Mouse (Mus musculus) cerebellum, adult 9-11 months (tissue): ENCODE data around the gene Cyp4a14.
"Not testable (repeated sequence)": the region's sequence is repeated elsewhere in the genome, so short reads cannot be mapped to it uniquely, and the experiment has no call there.

Experiments
- DNase-seq: peaks from one replicate; pipeline ENCODE4 v3.0.0; 2022

Gene Cyp4a14

DNA sequence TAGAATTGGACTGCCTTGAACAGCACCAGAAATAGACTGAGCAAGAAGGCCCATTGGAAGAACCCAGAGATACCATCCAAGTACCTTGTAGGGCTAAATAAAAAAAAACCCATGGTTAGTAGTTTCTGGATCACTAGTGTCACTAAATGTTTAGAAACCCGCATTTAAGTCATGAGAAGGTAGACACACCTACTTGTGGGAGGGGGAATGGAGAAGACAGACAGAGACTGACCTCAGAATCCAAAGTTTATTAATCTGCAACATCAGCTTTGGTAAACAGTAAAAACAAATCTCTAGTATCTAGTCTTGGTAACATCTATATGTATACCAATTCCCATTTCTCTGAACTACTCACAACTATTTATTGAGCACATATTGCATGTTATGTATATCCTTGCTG is at the start of gene Cyp4a14:
TSS of gene Cyp4a14 (minus strand) at position 142 of the 400 bp plus-strand sequence.
- no peak for DNase-seq

DNA sequence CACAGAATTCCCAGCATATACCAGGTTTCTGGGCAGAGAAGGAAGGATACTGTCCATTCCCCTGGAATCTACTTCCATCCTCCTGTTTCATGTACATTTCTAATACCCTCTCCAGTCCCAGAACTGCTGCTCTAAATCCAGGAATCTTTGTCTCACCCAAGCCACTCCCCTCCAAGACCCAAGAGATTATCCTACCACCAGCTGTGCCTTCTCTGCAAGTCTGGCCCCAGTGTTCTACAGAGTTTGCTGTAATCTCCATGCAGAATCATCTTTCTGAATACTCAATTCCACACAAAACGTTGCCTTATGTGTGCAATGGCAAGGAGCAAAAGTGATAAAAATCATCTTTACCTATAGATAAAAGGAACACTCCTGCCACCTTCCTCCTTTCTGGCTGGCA is 49.2 kb upstream of the Cyp4a14 start:
- no peak for DNase-seq

DNA sequence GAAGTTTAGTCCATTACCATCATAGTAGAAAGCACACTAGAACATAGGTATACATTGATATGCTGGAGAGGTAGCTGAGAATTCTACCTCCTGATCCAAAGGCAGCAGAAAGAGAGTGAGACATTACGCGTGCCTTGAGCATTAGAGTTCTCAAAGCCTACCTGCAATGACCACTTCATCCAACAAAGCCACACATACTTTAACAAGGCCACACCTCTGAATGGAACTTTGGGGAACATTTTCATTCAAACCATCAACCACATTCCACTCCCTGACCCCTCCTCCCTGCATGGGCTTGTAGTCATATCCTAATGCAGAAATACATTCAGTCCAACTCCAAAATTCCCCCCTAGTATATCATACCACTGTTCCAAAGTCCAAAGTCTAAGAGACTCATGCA is 25.8 kb upstream of the Cyp4a14 start:
- DNase-seq, result no peak

DNA sequence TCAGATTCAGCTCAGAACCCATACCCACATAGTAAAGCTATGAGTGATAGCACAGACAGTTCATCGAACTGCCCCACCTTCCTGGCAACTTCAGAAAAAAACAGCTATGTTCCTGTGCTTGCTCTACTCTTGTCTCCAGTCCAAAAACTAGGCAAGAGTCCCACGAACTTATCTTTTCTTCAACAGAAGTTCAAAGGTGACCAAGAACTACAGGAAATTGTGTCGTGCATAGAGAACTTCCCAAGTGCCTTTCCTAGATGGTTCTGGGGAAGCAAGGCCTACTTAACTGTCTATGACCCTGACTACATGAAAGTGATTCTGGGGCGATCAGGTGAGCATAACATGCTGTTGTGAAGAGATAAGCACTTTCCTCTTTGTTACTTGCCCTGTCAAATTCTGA is 23.5 kb upstream of the Cyp4a14 start:
- DNase-seq, result no peak

DNA sequence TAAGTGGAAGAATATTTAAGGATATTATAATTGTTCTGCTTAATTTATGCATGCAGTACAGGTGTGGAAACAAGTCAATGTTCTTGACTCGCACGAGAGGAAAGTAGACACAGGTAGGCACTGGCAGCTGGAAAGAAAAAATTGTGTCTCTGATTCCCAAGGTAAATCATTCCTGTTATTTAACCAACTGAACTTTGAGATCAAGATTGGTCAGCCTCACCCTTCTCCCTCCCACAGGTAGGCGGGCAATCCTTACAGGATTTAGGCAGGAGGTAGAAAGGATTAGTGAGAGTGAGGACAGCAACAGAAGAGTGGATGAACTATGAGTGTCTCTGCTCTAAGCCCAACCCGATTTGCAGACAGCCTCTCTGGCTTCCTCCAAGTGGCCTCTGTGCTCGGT is 22.1 kb upstream of the Cyp4a14 start, which contains the start of gene Cyp4a10:
TSS of gene Cyp4a10 (plus strand) at position 265 of the 400 bp plus-strand sequence.
- DNase-seq, result not testable (repeated sequence)

DNA sequence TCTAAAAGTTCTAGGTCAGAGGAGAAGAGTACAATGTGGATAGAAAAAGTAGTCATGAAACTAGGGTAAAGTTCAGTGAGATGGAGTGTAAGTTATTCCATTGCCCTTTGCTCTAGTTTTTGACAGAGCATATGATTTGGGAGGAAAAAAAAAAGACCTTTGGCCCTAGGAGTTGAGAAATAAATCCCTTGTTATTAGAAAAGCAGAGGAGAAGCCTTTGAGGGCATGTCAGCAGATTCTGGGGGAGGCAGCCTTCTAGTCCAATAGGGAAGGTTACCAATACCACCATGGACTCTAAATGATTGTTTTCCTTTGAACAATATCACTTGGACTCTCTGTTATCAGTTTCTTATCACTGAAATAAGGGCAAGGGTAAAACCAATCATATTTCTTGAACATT is 18.0 kb upstream of the Cyp4a14 start:
- not testable (repeated sequence) for DNase-seq

DNA sequence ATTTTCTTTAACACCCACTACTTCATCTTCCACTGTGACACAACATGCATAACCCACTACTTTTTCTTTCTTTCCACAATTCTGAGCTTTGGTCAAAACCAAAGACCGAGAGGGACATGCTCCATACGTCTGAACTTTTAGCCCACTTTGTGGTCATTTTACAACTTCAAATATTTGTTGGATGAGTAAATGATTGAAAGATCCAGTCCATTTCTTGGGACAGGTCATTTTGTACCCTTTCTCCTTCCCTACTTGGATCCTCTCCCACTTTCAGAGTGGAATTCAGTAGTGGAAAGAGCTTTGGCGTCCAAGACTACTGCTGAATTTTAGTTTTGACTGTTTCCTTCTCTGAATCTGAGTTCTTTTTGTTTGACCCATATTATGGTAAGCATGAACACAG is 1.5 kb upstream of the Cyp4a14 start:
- no peak for DNase-seq

DNA sequence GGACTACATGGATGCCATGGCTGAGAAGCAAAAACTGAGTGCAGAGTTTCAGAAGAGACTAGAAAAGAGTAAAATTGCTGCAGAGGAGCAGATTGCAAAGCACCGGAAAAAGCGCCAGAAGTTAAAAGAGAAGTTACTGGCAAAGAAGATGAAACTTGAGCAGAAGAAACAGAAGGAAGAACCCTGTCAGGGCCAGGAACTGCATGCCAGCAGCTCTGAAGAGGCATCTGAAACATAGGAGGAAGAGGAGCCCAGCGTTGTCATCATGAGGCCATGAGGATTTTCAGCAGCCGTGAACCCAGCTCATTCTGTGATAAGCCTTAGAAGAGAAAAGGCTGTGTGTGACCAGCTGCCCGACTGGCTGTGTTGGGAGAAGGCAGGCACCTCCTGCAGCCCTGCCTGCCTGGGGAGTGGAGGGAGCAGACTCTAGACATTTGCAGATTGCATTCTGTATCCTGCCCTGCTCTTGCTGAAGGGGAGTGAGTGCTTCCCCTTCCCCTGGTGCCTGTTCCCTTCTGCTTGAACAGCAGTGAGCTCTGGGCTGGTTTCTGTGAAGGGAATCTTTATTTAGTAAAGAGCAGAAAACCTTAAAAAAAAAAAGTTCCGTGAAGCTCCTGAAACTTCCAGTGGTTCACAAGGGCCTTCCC is 14.8 kb downstream of the Cyp4a14 start:
- no peak for DNase-seq

DNA sequence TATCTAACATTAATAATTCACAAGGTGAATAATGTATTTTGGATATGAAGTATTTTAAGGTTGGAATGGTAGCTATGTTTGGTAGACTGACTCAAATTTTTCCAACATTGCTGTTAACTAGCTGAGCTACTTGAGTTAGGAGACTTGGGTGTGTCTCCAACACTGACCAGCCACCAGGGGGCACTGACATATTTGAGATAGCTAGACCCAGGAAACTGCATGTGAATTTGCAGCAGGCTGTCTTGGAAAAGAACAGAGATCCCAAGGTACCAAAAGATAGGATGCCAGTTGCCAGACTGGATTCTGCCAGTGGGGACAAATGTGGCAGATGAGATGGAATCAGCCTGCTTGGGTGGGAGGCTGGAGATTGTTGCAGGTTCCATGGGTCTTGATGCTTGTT is 19.9 kb downstream of the Cyp4a14 start:
- DNase-seq, result not testable (repeated sequence)

DNA sequence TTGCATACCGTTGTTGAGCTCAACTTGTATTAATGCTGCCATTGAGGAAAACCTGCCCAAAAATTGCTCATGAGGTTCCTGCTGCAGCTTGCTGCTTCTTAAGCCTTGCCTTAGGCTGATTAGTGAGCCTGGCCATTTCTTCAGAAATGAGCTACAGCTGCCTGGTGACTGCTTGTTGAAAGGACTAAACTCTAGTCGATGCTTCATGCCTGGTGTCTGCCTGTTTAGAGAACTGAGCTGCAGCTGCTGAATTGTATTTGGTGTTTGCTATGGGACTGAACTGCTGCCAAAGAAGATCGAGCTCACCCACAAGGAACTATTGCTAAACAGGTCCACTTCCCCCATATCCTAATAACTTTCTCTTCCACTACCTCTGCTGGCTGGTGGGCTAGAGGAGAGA is 22.4 kb downstream of the Cyp4a14 start:
- DNase-seq, result not testable (repeated sequence)

DNA sequence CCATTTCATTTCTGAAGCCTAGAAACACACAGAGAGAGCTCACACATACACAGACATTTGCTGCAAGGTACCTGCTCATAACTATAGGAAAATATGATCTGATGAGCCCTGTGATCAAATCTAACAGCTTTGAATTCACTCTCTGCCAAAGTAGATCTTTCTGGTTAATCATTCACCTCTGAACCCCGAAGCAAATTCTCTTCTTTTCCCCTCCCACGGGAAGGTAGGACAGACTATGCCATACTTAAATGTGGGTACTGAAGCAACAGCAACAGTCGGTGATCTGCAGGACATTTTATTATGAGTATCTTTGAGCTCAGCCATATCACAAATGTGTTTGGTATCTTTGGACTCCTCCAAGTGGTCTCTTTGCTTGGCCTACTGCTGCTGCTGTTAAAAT is 43.6 kb downstream of the Cyp4a14 start, which contains the start of gene Cyp4a30b:
TSS of gene Cyp4a30b (plus strand) at position 301 of the 400 bp plus-strand sequence.
- no peak for DNase-seq

DNA sequence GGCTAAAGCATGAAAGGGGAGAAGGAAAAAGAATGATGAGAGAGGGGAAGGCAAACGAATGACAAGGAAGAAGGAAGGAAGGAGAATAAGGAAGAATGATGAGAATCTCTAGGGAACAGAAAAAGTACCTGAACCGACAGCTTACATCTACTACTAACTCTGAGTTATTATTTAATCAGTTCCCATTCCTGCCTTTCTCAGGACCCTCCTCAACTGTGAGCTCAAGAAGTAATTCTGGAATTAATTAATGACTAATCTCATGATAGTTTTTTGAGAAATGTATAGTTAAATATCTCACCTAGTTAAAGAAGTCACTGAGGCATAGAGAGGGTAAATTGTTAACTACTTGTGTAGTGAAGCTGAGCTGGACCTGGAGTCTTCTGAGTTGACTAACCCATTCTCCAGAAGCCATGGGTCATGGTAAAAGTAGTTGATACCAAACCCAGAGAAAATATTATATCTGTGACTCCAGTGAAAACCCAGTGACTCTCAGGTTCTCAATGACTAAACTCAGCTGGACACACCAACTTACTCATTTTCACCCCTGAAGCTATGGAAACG is 45.3 kb downstream of the Cyp4a14 start:
- no peak for DNase-seq
